Mouse (Mus musculus) ovary, adult 18-20 months (tissue): Measurements from ENCODE around the gene B230118H07Rik.

Source experiments
- DNase-seq: peaks from one replicate; pipeline ENCODE4 v3.0.0; 2022; ENCODE audit warnings: low spot score, mixed read lengths

Gene B230118H07Rik

GRCm38 (mm10) chr2:101520503-101520902 lies 128.8 kb downstream of the B230118H07Rik start:
- no peak for DNase-seq

DNA sequence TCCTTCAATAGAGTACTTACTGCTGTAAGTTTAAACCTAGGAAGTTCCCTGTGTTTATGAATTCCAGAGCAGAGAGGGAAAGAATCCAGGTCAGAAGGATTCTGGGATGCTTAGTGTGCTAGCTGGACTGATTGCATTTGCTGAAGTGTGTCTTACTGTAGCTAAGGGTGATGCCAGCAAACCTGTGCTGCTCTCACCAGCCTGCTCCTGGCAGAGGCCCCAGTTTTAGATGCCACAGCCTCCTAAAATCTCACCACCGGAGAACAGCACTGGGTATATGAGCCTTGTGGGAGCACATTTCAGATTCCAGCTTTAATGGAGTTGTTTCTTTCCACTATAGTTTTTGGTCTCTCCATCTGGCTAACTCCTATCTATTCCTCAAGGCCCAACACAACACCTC lies 129.4 kb downstream of the B230118H07Rik start:
- no peak for DNase-seq
